Mouse (Mus musculus) T-helper 17 cell (primary cell): Measurements from ENCODE around the gene Fam8a1.

Experiments used
- in situ Hi-C, 2 experiments: fragments of 300-600 bp; cut with MboI, MseI; formaldehyde crosslinking; loops; 1 replicate in 1 of 2; 2 replicates in 1 of 2; pipeline ENCODE4 v1.15.1; 2025; ENCODE audit warnings: high pct_unique_total_duplicates in 2 of 2

Gene Fam8a1

GRCm38 (mm10) chr13:46669048-46669619, at the start of gene Fam8a1:
Gene Fam8a1, plus strand, starts transcription at chr13:46669522.
- in situ Hi-C loops, result no loop called here

- in situ Hi-C loops, result loop anchor here in 1 of 2 experiments (5.0 kb wide), 1 partner anchor 43 kb away; no protein-coding TSS in a partner anchor
These were observed 49.7 kb upstream of the Fam8a1 start for GRCm38 (mm10) chr13:46619633-46620032.

- in situ Hi-C loops, result loop anchor here in 1 of 2 experiments (5.0 kb wide), 1 partner anchor 41 kb away; no protein-coding TSS in a partner anchor
These were observed 48.2 kb upstream of the Fam8a1 start for GRCm38 (mm10) chr13:46620964-46621757.

GRCm38 (mm10) chr13:46626608-46627007, 42.7 kb upstream of the Fam8a1 start:
- in situ Hi-C loops, result loop anchor here in 1 of 2 experiments (25.0 kb wide), 1 partner anchor 1636 kb away; the partner anchor contains the start of gene Id4

- in situ Hi-C loops, result loop anchor here in 1 of 2 experiments (25.0 kb wide), 1 partner anchor 1634 kb away; the partner anchor contains the start of gene Id4
These were observed 41.5 kb upstream of the Fam8a1 start for GRCm38 (mm10) chr13:46627841-46628240.

GRCm38 (mm10) chr13:46629391-46629790, 39.9 kb upstream of the Fam8a1 start:
- in situ Hi-C loops, result loop anchor here in 1 of 2 experiments (25.0 kb wide), 1 partner anchor 1633 kb away; the partner anchor contains the start of gene Id4

GRCm38 (mm10) chr13:46632796-46633195, 36.5 kb upstream of the Fam8a1 start:
- in situ Hi-C loops, result loop anchor here in 1 of 2 experiments (25.0 kb wide), 1 partner anchor 1630 kb away; the partner anchor contains the start of gene Id4

- in situ Hi-C loops, result loop anchor here in 1 of 2 experiments (25.0 kb wide), 1 partner anchor 1629 kb away; the partner anchor contains the start of gene Id4
These were observed 35.8 kb upstream of the Fam8a1 start for GRCm38 (mm10) chr13:46633320-46634132.

- in situ Hi-C loops, result loop anchor here in 1 of 2 experiments (25.0 kb wide), 1 partner anchor 1628 kb away; the partner anchor contains the start of gene Id4
These were observed 35.2 kb upstream of the Fam8a1 start for GRCm38 (mm10) chr13:46634133-46634488.

- in situ Hi-C loops, result loop anchor here (10.0 to 25.0 kb wide), 2 partner anchors 336 to 1621 kb away; partner anchors contain the start of gene Id4 (in 1 of the 2)
These were observed 28.5 kb upstream of the Fam8a1 start for GRCm38 (mm10) chr13:46640608-46641468.

- in situ Hi-C loops, result loop anchor here (10.0 to 25.0 kb wide), 2 partner anchors 338 to 1620 kb away; partner anchors contain the start of gene Id4 (in 1 of the 2)
These were observed 27.0 kb upstream of the Fam8a1 start for GRCm38 (mm10) chr13:46642318-46642717.

GRCm38 (mm10) chr13:46644175-46644574, 25.1 kb upstream of the Fam8a1 start:
- in situ Hi-C loops, result loop anchor here (10.0 to 25.0 kb wide), 2 partner anchors 339 to 1618 kb away; partner anchors contain the start of gene Id4 (in 1 of the 2)

GRCm38 (mm10) chr13:46645476-46645875, 23.8 kb upstream of the Fam8a1 start:
- in situ Hi-C loops, result loop anchor here (10.0 to 25.0 kb wide), 2 partner anchors 341 to 1617 kb away; partner anchors contain the start of gene Id4 (in 1 of the 2)

- in situ Hi-C loops, result loop anchor here in 1 of 2 experiments (10.0 kb wide), 1 partner anchor 963 kb away; no protein-coding TSS in a partner anchor
These were observed 17.5 kb upstream of the Fam8a1 start for GRCm38 (mm10) chr13:46651853-46652252.

GRCm38 (mm10) chr13:46652671-46653070, 16.7 kb upstream of the Fam8a1 start:
- in situ Hi-C loops, result loop anchor here in 1 of 2 experiments (10.0 kb wide), 1 partner anchor 962 kb away; no protein-coding TSS in a partner anchor

- in situ Hi-C loops, result loop anchor here in 1 of 2 experiments (10.0 kb wide), 1 partner anchor 961 kb away; no protein-coding TSS in a partner anchor
These were observed 15.7 kb upstream of the Fam8a1 start for GRCm38 (mm10) chr13:46653671-46654070.

- in situ Hi-C loops, result loop anchor here in 1 of 2 experiments (10.0 kb wide), 1 partner anchor 960 kb away; no protein-coding TSS in a partner anchor
These were observed 14.8 kb upstream of the Fam8a1 start for GRCm38 (mm10) chr13:46654566-46654965.

GRCm38 (mm10) chr13:46659211-46659610, 10.1 kb upstream of the Fam8a1 start:
- in situ Hi-C loops, result loop anchor here in 1 of 2 experiments (10.0 kb wide), 1 partner anchor 956 kb away; no protein-coding TSS in a partner anchor

- in situ Hi-C loops, result loop anchor here (5.0 kb wide), 2 partner anchors 41 to 351 kb away; no protein-coding TSS in a partner anchor
These were observed 5.8 kb upstream of the Fam8a1 start for GRCm38 (mm10) chr13:46663461-46663964.
